Mouse (Mus musculus) urinary bladder, adult 18-20 months (tissue): ENCODE results near the gene Hmgcl.
A peak's percentile ranks its signal among the peaks of the same experiment; 100 is the strongest.
"Not testable (repeated sequence)": the region's sequence is repeated elsewhere in the genome, so short reads cannot be mapped to it uniquely, and the experiment has no call there.

Source experiments
- DNase-seq, 2 experiments: peaks; one replicate each; pipeline ENCODE4 v3.0.0; 2022; ENCODE audit warnings: low spot score in 2 of 2, mixed read lengths in 2 of 2

Gene Hmgcl

GRCm38 (mm10) chr4:135926861-135927260, 19.4 kb upstream of the Hmgcl start:
- DNase-seq = no peak

GRCm38 (mm10) chr4:135928376-135928775, 17.9 kb upstream of the Hmgcl start:
- DNase-seq = no peak

- no peak for DNase-seq
These were observed 16.8 kb upstream of the Hmgcl start for GRCm38 (mm10) chr4:135929405-135929804.

DNA sequence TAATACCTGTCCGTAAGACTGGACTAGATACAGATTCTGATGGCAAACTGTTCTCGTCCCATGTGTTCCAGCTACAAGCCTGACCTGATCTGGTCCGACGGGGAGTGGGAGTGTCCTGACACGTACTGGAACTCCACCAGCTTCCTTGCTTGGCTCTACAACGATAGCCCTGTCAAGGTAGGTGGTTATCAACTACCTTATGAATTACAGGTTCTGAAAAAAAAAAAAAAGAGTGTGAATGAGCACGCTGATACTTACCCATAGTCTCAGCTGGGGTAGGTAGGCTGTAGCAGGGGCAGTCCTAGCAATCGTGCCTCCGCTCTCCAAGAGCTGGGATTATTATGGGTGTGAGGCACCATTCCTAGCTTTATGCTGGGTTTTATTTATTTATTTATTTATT, 16.4 kb upstream of the Hmgcl start:
- DNase-seq = no peak

DNA sequence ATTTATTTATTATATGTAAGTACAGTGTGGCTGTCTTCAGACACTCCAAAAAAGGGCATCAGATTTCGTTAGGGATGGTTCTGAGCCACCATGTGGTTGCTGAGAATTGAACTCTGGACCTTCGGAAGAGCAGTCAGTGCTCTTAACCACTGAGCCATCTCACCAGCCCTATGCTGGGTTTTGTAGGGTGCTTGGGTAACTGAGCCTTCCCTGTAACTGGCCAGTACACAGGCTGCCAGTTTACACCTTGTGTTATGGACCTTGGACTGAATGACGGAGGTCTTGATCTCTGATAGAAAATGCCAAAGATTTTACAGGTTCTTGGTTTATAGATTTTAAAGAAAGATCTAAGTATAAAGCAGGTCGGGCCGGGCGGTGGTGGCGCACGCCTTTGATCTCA, 16.0 kb upstream of the Hmgcl start:
- DNase-seq = no peak

DNA sequence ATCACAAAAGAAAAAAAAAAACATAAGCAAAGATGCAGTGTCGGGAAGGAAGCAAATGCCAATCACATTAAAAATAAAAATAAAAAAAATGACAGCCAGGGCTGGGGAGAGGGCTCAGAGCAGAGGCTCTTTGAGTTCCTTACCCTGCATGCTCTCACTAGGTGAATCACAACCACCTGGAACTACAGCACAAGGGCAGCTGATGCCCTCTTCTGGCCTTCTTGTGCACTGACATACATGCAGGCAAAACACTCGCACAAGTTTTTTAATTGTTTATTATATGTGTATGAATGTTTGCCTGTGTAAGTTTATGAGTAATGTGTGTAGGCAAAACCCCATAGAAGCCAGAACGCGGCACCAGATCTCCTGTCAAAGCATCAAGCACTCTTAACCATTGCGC, 14.4 kb upstream of the Hmgcl start:
- no peak for DNase-seq

GRCm38 (mm10) chr4:135934708-135935500, 11.3 kb upstream of the Hmgcl start:
- DNase-seq = no peak

GRCm38 (mm10) chr4:135935502-135935901, 10.7 kb upstream of the Hmgcl start:
- DNase-seq = peak in 1 of 2 experiments; percentile 52

DNA sequence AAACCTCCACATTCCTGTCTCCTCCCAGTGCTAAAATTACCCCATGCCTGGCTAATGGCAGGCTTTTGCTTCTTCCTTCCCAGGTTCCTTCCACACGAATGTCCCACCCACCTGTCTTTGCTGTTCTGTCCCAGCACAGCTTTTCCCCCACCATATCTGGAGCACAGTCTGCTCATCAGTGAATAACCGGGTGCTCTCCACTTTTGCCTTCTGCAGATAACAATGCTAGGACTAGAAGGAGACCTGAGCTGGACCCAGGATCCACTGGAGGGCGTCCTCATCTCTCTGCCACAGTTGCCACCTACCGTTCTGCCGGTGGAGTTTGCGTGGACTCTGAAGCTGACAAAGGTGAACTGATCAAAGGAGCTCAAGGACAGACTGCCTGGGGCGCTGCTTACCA, 7.4 kb upstream of the Hmgcl start:
- DNase-seq = no peak

GRCm38 (mm10) chr4:135941026-135941425, 5.2 kb upstream of the Hmgcl start:
- not testable (repeated sequence) for DNase-seq

DNA sequence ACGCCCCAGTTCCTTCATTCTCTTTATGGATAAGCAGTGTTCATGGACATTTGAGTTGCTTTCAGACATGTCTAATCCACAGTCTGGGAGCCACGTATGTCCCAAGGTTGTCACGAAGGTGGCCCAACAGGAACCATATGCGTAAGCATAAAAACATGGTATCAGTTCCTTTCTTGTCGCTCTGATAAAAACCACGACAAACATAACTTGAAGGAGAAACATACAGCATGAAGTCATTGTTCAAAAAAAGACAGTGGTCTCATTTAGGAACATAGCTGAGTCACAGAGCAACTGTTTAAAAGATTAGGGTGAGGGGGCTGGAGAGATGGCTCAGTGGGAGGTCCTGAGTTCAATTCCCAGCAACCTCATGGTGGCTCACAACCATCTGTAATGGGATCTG, 4.1 kb upstream of the Hmgcl start:
- DNase-seq = no peak

GRCm38 (mm10) chr4:135943389-135943788, 2.9 kb upstream of the Hmgcl start:
- no peak for DNase-seq

DNA sequence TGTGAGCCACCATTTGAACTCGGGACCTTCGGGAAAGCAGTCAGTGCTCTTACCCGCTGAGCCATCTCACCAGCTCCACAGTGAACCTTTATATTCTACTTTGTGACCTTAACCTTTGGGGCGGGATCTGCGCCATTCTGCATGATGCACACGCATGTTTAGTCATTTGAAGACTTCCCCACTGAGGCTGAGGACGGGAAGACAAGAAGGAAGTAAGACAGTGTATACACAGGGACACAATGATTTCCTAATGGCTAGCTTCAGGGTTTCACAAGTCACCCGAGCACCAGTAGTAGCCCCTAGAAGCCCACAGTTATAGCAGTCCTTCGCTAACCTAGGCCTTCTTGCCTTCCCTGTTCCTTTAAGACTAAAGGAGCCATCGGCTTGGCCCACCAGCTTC, 542 bp upstream of the Hmgcl start:
- DNase-seq = no peak

DNA sequence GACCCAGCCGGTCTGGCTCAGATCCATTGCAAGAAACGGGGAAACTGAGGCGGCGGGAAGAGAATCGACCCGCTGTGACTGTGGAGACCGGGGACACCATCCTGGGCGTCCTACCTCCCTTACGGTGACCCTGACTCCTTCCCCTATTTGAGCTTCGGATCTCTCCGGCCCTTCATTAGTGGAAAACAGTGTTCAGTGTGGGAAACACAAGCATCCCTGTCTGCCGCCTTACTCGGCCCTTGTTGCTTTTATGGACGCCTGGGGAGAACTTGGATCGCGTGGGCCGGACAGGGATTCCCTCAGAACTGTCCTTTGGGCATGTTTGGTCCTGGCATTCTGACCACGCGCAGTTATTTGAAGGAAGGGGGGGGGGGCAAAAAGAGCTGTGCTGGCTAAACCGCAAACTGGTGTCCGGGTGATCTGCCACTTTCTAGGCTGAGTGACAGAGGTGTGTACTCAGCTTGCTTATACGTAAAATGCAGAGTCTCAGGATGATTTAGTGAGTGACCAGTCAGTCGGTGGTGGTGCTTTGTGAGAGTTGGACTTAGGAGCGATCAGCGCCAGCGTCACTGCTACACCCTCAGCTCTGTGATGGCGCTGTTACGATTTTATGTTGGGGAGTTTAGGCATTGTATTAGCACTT, 532 bp downstream of the Hmgcl start:
- DNase-seq = no peak

DNA sequence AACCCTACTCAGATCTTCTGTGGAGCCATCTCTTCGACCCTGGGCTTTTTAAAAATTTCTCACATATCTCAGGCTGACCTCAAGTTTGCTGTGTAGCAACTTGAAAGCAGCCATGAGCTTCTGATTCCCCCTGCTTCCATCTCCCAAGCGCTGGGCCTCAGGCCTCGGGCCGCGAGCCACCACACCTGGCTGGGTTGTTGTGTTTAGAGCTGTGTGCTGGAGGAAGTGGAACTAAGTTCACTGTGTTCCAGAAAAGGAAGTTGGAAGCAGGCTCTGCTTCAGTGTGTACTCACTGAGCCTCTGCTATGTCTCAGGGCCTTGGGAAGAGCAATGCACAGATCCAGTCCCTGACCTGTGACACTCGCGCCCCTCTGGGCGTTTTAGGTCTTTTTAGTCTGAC, 1.9 kb downstream of the Hmgcl start:
- DNase-seq = no peak

DNA sequence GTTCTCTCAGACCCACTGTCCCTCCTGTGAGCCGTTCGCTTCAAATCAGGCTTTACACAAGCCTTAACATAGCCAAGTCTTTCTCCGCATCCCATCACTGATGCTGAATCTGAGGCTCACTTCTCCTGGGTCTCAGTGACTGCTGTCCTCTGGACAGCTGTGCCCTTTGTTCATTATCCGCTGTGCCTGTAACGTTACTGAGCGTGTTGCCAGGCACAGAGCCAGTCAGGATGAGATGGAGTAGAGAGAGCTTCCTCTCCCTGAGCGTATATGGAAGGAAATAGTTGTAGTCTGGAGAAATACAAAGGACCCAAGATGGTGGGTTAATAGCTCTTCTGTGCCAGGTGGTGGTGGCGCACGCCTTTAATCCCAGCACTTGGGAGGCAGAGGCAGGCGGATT, 3.2 kb downstream of the Hmgcl start:
- no peak for DNase-seq

DNA sequence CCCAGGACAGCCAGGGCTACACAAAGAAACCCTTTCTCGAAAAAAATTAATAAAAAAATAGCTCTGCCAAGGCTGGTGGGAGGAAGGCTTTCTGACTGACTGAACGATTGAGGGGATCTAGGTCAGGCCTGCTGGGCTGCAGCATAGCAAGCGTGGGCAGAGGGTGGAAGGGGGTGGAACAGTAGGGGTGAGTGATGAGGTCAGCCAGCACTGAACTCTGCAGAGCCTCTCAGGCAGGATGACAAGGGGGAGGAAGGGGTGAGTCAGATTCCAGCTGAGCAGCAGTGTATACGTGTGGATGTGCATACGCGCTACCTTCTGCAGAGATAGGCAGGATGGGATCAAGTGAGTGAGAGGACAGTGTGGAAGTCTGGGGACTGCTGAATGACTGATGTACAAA, 3.7 kb downstream of the Hmgcl start:
- DNase-seq = no peak

DNA sequence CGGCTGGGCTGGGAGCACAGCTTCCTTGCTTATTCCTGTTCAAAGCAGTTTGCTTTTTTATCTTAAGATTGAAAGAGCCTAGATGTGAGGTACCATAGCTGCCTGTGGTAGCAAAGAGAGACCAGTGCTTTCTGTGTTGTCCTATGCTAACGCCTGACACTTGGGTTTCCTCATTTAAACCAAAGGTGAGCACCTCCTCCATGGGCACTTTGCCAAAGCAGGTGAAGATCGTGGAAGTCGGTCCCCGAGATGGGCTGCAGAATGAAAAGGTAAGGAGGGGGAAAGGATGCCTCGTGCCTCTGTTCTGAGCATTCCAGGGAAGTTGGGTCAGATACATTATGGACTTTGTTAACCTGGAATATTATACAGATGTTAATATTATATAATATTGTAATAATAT, 4.1 kb downstream of the Hmgcl start:
- DNase-seq = no peak

DNA sequence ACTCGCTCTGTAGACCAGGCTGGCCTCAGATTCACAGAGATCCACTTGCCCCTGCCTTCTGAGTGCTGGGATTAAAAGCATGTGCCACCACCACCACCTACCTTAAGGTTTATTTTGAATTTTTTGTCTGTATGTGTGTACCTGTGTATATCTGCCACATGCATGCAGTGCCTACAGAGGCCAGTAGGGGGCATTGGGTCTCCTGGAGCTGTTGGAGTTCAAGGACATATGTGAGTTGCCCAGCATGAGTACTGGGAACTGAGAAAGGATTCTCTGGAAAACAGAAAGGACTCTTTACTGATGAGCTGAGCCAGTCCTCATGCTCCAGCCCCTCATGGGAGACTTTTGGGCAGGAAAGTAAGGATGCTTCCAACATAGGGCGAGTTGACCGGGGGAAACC, 5.3 kb downstream of the Hmgcl start:
- DNase-seq = no peak

DNA sequence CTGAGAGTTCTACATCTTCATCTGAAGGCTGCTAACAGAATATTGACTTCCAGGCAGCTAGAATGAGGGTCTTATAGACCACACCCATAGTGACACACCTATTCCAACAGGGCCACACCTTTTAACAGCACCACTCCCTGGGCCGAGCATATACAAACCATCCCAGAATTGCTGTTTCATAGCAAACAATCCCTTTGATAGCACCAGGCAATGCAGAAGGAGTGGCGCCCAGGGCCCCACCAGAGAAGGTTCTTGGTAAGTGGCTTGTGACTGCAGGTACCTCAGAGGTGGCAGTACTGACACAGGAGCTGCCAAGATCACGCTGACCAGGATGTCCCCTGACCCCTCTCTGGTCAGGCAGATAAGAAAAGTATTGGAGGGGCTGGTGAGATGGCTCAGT, 6.9 kb downstream of the Hmgcl start:
- DNase-seq = no peak

DNA sequence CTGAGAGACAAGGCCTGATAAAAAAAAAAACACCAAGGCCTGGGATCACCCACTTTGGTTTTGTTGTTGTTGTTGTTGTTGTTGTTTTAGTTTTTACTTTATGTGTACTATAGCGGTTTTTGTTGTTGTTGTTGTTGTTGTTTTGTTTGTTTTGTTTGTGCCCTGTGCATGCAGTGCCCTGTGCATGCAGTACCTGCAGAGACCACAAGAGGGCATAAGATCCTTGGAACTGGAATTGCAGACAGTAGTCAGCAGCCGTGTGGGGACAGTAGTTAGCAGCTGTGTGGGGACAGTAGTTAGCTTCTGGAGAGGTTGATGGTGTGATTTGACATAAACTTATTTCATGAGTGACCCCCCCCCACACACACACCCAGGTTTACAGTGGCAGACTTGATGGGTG, 8.0 kb downstream of the Hmgcl start:
- peak in 1 of 2 experiments; percentile 77 for DNase-seq

GRCm38 (mm10) chr4:135955886-135956285, 9.6 kb downstream of the Hmgcl start:
- DNase-seq = no peak

DNA sequence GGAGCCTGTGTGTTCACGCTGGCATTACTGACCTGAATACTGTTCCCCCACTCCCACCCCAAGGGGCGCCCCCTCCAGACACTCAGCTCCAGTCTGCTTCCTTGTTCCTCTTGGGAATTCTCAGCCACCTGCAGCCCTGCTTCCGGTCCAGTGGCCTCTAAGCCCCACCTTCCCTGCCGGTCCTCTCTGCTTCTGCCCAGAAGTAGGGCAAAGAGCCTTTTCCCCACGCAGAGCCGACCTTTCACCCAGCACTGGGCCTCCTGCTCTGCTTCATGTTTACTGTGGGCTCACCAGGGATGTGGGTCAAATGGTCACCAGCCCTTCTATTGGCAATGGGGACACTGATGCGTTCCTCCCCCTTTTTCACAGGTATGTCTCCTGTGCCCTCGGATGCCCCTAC, 12.1 kb downstream of the Hmgcl start:
- DNase-seq = peak; percentile 71 to 77

GRCm38 (mm10) chr4:135960717-135961116, 14.5 kb downstream of the Hmgcl start:
- peak; percentile 65 for DNase-seq
